Mouse (Mus musculus) megakaryocyte, embryonic 14.5 days (primary cell): ENCODE results near the gene Plxna2.

ENCODE experiments used
- FLI1 ChIP-seq: IDR thresholded peaks from 2 replicates; pipeline ENCODE4 v1.6.1; 2012; ENCODE audit warnings: low read length, inconsistent platforms, mixed read lengths
- GATA1 ChIP-seq: IDR thresholded peaks from 3 replicates; pipeline ENCODE4 v1.6.1; 2012; ENCODE audit warnings: mixed read lengths, low read length, inconsistent platforms, borderline replicate concordance

DNA sequence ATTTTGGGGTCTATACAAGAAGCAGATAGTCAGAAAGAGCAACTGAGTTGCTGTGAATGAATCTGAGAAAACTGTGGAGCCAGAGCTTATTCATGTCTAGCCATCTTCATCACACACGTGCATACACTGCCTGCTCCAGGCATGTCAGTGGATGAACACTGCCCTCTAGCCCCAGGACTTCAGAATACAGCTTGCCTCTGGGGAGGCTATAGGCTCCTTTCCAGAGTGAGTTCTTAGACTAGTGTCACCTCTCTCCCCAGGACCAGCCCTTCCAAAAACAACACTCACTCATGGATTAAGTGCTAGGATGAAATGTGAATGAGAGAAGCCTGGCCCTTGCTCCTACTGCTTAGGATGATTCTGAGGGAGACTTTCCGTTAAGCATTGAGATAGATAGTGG is 198.9 kb downstream of the Plxna2 start:
- TF ChIP-seq FLI1 (no peak), GATA1 (no peak)
